Mouse (Mus musculus): ENCODE measurements at regions not wholly inside any gene's neighbourhood (a gene's known extent, or its start where the extent isn't known, plus 50 kb on each side); places are given as distances from the start of the nearest gene placed in this dataset.

GRCm38 (mm10) chrX:61305301-61305890 is 120.0 kb upstream of the Cdr1 start:
- no peak overlapping the region for H3K27ac ChIP-seq (ENCODE audit: low read depth)
- WGBS (ENCODE audit: insufficient replicate concordance): 67% methylated on average over 3 of the region's 3 CpGs
- DNase-seq (no peak), ATAC-seq (no peak)
- no peak overlapping the region for H3K4me3 ChIP-seq (ENCODE audit: low read depth, low read length)
- no peaks in the 10 kb centered on the region for H3K36me3 ChIP-seq (replicated peaks; ENCODE audit: insufficient read depth, low read length)
- no peaks in the 10 kb centered on the region for H3K9me3 ChIP-seq (ENCODE audit: low read length)
- no peak overlapping the region for H3K4me2 ChIP-seq (ENCODE audit: low read depth, low read length)
- no peaks in the 10 kb centered on the region for H3K4me1 ChIP-seq (ENCODE audit: insufficient read depth)
- H3K9ac ChIP-seq (replicated peaks): no peak overlapping the region
- H3K27me3 ChIP-seq (ENCODE audit: insufficient read depth, low read length): no peaks in the 10 kb centered on the region
- TF ChIP-seq CTCF (IDR thresholded peaks at IDR 0.05; ENCODE audit: low read depth) (no peak), EP300 (IDR thresholded peaks at IDR 0.05; ENCODE audit: low read depth) (no peak)

DNA sequence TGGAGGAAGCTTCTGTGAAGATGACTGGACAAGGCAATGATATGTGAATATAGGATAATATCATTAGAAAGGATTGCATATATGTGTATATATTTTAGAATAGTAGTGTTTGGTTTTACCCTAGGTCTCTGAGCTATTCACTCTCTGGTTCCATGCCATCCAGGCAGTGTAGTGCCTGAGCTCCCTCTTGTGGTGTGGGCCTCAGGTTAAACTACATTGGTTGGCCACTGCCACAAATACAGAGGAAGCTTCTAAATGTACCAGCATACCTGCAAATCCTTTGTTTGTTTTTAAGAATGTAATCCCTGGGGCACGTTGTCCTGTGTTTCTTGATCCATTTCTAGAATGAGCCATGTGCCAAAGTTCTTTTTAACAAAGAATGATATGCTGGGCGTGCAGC is 119.1 kb upstream of the Cdr1 start:
- no peaks in the 10 kb centered on the region for H3K36me3 ChIP-seq (replicated peaks; ENCODE audit: insufficient read depth, low read length)
- no peaks in the 10 kb centered on the region for H3K4me1 ChIP-seq (ENCODE audit: insufficient read depth)
- no peaks in the 10 kb centered on the region for H3K27me3 ChIP-seq (ENCODE audit: insufficient read depth, low read length)
- no peak for DNase-seq
- H3K4me2 ChIP-seq (ENCODE audit: low read depth, low read length): no peak overlapping the region
- TF ChIP-seq CTCF (IDR thresholded peaks at IDR 0.05; ENCODE audit: low read depth) (0 out of 2 replicates have a peak, but pooled peaks have one; percentile 8), EP300 (IDR thresholded peaks at IDR 0.05; ENCODE audit: low read depth) (no peak)
- no peak overlapping the region for H3K4me3 ChIP-seq (ENCODE audit: low read depth, low read length)
- WGBS (ENCODE audit: insufficient replicate concordance): 33% methylated on average over 2 of the region's 2 CpGs
- ATAC-seq: no peak
- H3K27ac ChIP-seq (ENCODE audit: low read depth): no peak overlapping the region
- no peaks in the 10 kb centered on the region for H3K9me3 ChIP-seq (ENCODE audit: low read length)
- no peak overlapping the region for H3K9ac ChIP-seq (replicated peaks)

Data from liver, postnatal 0 days (tissue).